Mouse (Mus musculus): ENCODE results near the gene 2210011C24Rik. TPM values are rescaled to one million over a fixed set of nuclear protein-coding genes. Genes with fewer than 3 reads are reported as not detected.

Gene 2210011C24Rik
- polyA plus RNA-seq, 1 experiment from 2014 or later: 0.42 TPM

GRCm38 (mm10) chr8:83980845-83981244 is 31.1 kb downstream of the 2210011C24Rik start:
- Histone ChIP-seq H3K27ac (no peak overlapping the region), H3K4me1 (peaks cover 20% of the 10 kb centered on the region), H3K9me3 (no peaks in the 10 kb centered on the region), H3K27me3 (ENCODE audit: poor library complexity, severe bottlenecking) (no peaks in the 10 kb centered on the region), H3K4me3 (no peak overlapping the region), H3K36me3 (replicated peaks) (peaks cover 83% of the 10 kb centered on the region)
- 84% methylated on average over 8 of the region's 8 CpGs for WGBS
- no peak for DNase-seq (ENCODE audit: extremely low spot score, low spot score)

GRCm38 (mm10) chr8:83980250-83980649 is 31.7 kb downstream of the 2210011C24Rik start:
- H3K27ac ChIP-seq: no peak overlapping the region
- no peak overlapping the region for H3K4me3 ChIP-seq
- no peak for DNase-seq (ENCODE audit: extremely low spot score, low spot score)
- H3K9me3 ChIP-seq: no peaks in the 10 kb centered on the region
- 88% methylated on average over 1 of the region's 1 CpGs for WGBS
- no peaks in the 10 kb centered on the region for H3K27me3 ChIP-seq (ENCODE audit: poor library complexity, severe bottlenecking)
- H3K4me1 ChIP-seq: peaks cover 20% of the 10 kb centered on the region
- peaks cover 79% of the 10 kb centered on the region for H3K36me3 ChIP-seq (replicated peaks)

- WGBS: 77% methylated on average over 9 of the region's 9 CpGs
- no peaks in the 10 kb centered on the region for H3K9me3 ChIP-seq
- peaks cover 62% of the 10 kb centered on the region for H3K36me3 ChIP-seq (replicated peaks)
- peak overlapping the region; percentile 26; the same call in 1 of the 2 replicates for H3K27ac ChIP-seq
- DNase-seq (ENCODE audit: extremely low spot score, low spot score): no peak
- H3K27me3 ChIP-seq (ENCODE audit: poor library complexity, severe bottlenecking): no peaks in the 10 kb centered on the region
- no peak overlapping the region; the same call in 1 of the 2 replicates for H3K4me3 ChIP-seq
- H3K4me1 ChIP-seq: peaks cover 36% of the 10 kb centered on the region
These were observed 33.8 kb downstream of the 2210011C24Rik start for GRCm38 (mm10) chr8:83978200-83978599.

GRCm38 (mm10) chr8:83977646-83978045 is 34.3 kb downstream of the 2210011C24Rik start:
- Histone ChIP-seq H3K9me3 (no peaks in the 10 kb centered on the region), H3K27ac (peak overlapping the region; percentile 26; the same call in 1 of the 2 replicates), H3K4me3 (no peak overlapping the region; the same call in 1 of the 2 replicates), H3K36me3 (replicated peaks) (peaks cover 56% of the 10 kb centered on the region), H3K4me1 (peaks cover 39% of the 10 kb centered on the region), H3K27me3 (ENCODE audit: poor library complexity, severe bottlenecking) (no peaks in the 10 kb centered on the region)
- WGBS: 72% methylated on average over 6 of the region's 6 CpGs
- DNase-seq (ENCODE audit: extremely low spot score, low spot score): no peak

GRCm38 (mm10) chr8:83976779-83977350 is 35.1 kb downstream of the 2210011C24Rik start:
- no peaks in the 10 kb centered on the region for H3K9me3 ChIP-seq
- no peaks in the 10 kb centered on the region for H3K27me3 ChIP-seq (ENCODE audit: poor library complexity, severe bottlenecking)
- WGBS: 95% methylated on average over 5 of the region's 5 CpGs
- peaks cover 44% of the 10 kb centered on the region for H3K4me1 ChIP-seq
- H3K27ac ChIP-seq: 0 out of 2 replicates have a peak overlapping the region, but pooled peaks have one; percentile 22
- peaks cover 49% of the 10 kb centered on the region for H3K36me3 ChIP-seq (replicated peaks)
- H3K4me3 ChIP-seq: peak overlapping the region; percentile 8; the same call in 1 of the 2 replicates
- DNase-seq (ENCODE audit: extremely low spot score, low spot score): no peak

- Histone ChIP-seq H3K4me3 (no peak overlapping the region), H3K4me1 (peaks cover 50% of the 10 kb centered on the region), H3K36me3 (replicated peaks) (peaks cover 42% of the 10 kb centered on the region), H3K9me3 (no peaks in the 10 kb centered on the region), H3K27ac (no peak overlapping the region), H3K27me3 (ENCODE audit: poor library complexity, severe bottlenecking) (no peaks in the 10 kb centered on the region)
- WGBS: 88% methylated on average over 4 of the region's 4 CpGs
- DNase-seq (ENCODE audit: extremely low spot score, low spot score): no peak
These were observed 35.8 kb downstream of the 2210011C24Rik start for GRCm38 (mm10) chr8:83976101-83976630.

- H3K27ac ChIP-seq: no peak overlapping the region
- H3K36me3 ChIP-seq (replicated peaks): peaks cover 37% of the 10 kb centered on the region
- peaks cover 50% of the 10 kb centered on the region for H3K4me1 ChIP-seq
- H3K9me3 ChIP-seq: no peaks in the 10 kb centered on the region
- H3K4me3 ChIP-seq: peak overlapping the region; percentile 96
- 87% methylated on average over 4 of the region's 4 CpGs for WGBS
- DNase-seq (ENCODE audit: extremely low spot score, low spot score): no peak
- H3K27me3 ChIP-seq (ENCODE audit: poor library complexity, severe bottlenecking): no peaks in the 10 kb centered on the region
These were observed 37.5 kb downstream of the 2210011C24Rik start for GRCm38 (mm10) chr8:83974521-83974920.

- DNase-seq (ENCODE audit: extremely low spot score, low spot score): no peak
- Histone ChIP-seq H3K9me3 (no peaks in the 10 kb centered on the region), H3K27me3 (ENCODE audit: poor library complexity, severe bottlenecking) (no peaks in the 10 kb centered on the region), H3K4me1 (peaks cover 49% of the 10 kb centered on the region), H3K27ac (peak overlapping the region; percentile 88), H3K36me3 (replicated peaks) (peaks cover 38% of the 10 kb centered on the region), H3K4me3 (peak overlapping the region; percentile 96)
- 4% methylated on average over 37 of the region's 37 CpGs for WGBS
These were observed 38.6 kb downstream of the 2210011C24Rik start for GRCm38 (mm10) chr8:83973161-83974031.

- Histone ChIP-seq H3K9me3 (no peaks in the 10 kb centered on the region), H3K27me3 (ENCODE audit: poor library complexity, severe bottlenecking) (no peaks in the 10 kb centered on the region), H3K36me3 (replicated peaks) (peaks cover 42% of the 10 kb centered on the region), H3K27ac (peak within 1 kb of the TSS; percentile 88), H3K4me1 (peaks cover 39% of the 10 kb centered on the region), H3K4me3 (peak within 1 kb of the TSS; percentile 96)
- 1% methylated on average over 91 of the region's 94 CpGs for WGBS
- DNase-seq (ENCODE audit: extremely low spot score, low spot score): peak; percentile 99
These were observed 39.5 kb downstream of the 2210011C24Rik start, which contains the start of gene Prkaca for GRCm38 (mm10) chr8:83972150-83973120. Gene Prkaca (plus strand): TSS chr8:83972993.

- H3K36me3 ChIP-seq (replicated peaks): peaks cover 50% of the 10 kb centered on the region
- H3K4me1 ChIP-seq: peaks cover 32% of the 10 kb centered on the region
- H3K27ac ChIP-seq: peak overlapping the region; percentile 88; the same call in 1 of the 2 replicates
- 76% methylated on average over 6 of the region's 6 CpGs for WGBS
- DNase-seq (ENCODE audit: extremely low spot score, low spot score): no peak
- H3K27me3 ChIP-seq (ENCODE audit: poor library complexity, severe bottlenecking): no peaks in the 10 kb centered on the region
- H3K9me3 ChIP-seq: no peaks in the 10 kb centered on the region
- H3K4me3 ChIP-seq: peak overlapping the region; percentile 96
These were observed 40.3 kb downstream of the 2210011C24Rik start for GRCm38 (mm10) chr8:83971661-83972060.

- Histone ChIP-seq H3K36me3 (replicated peaks) (peaks cover 51% of the 10 kb centered on the region), H3K4me1 (peaks cover 31% of the 10 kb centered on the region), H3K27me3 (ENCODE audit: poor library complexity, severe bottlenecking) (no peaks in the 10 kb centered on the region), H3K4me3 (no peak overlapping the region), H3K9me3 (no peaks in the 10 kb centered on the region), H3K27ac (no peak overlapping the region)
- 93% methylated on average over 4 of the region's 4 CpGs for WGBS
- DNase-seq (ENCODE audit: extremely low spot score, low spot score): no peak
These were observed 40.9 kb downstream of the 2210011C24Rik start for GRCm38 (mm10) chr8:83971121-83971520.

GRCm38 (mm10) chr8:83967701-83968100 is 44.3 kb downstream of the 2210011C24Rik start:
- DNase-seq (ENCODE audit: extremely low spot score, low spot score): no peak
- Histone ChIP-seq H3K27me3 (ENCODE audit: poor library complexity, severe bottlenecking) (no peaks in the 10 kb centered on the region), H3K4me1 (peaks cover 11% of the 10 kb centered on the region), H3K9me3 (no peaks in the 10 kb centered on the region), H3K27ac (no peak overlapping the region), H3K4me3 (no peak overlapping the region), H3K36me3 (replicated peaks) (peaks cover 75% of the 10 kb centered on the region)
- WGBS: 95% methylated on average over 7 of the region's 7 CpGs

Data from forebrain, embryonic 10.5 days (tissue).